Mouse (Mus musculus) frontal cortex, postnatal 25 days (tissue): ENCODE measurements at regions not wholly inside any gene's neighbourhood (a gene's known extent, or its start where the extent isn't known, plus 50 kb on each side); places are given as distances from the start of the nearest gene placed in this dataset.

Experiments
- DNase-seq, 2 experiments: peaks; one replicate each; pipeline ENCODE4 v3.0.0; 2022; ENCODE audit warnings: low spot score in 2 of 2

GRCm38 (mm10) chr13:112168468-112168867 is 119.8 kb upstream of the Ankrd55 start:
- no peak for DNase-seq

GRCm38 (mm10) chr13:112170872-112171271 is 117.4 kb upstream of the Ankrd55 start:
- DNase-seq = no peak

GRCm38 (mm10) chr13:112171940-112172715 is 116.1 kb upstream of the Ankrd55 start:
- DNase-seq = no peak

GRCm38 (mm10) chr13:112173973-112174372 is 114.3 kb upstream of the Ankrd55 start:
- DNase-seq = no peak

GRCm38 (mm10) chr13:112178031-112178430 is 110.2 kb upstream of the Ankrd55 start:
- no peak for DNase-seq

- no peak for DNase-seq
Measured at GRCm38 (mm10) chr13:112183996-112184395, 104.3 kb upstream of the Ankrd55 start.

GRCm38 (mm10) chr13:112185116-112185515 is 103.1 kb upstream of the Ankrd55 start:
- no peak for DNase-seq

GRCm38 (mm10) chr13:112187226-112187625 is 101.0 kb upstream of the Ankrd55 start:
- peak in 1 of 2 experiments; percentile 12 for DNase-seq

- DNase-seq = no peak
Measured at GRCm38 (mm10) chr13:112188313-112188712, 99.9 kb upstream of the Ankrd55 start.

- DNase-seq = no peak
Measured at GRCm38 (mm10) chr13:112188741-112189476, 99.3 kb upstream of the Ankrd55 start.

GRCm38 (mm10) chr13:112189605-112190004 is 98.6 kb upstream of the Ankrd55 start:
- no peak for DNase-seq

- no peak for DNase-seq
Measured at GRCm38 (mm10) chr13:112192192-112192905, 95.9 kb upstream of the Ankrd55 start.

- DNase-seq = no peak
Measured at GRCm38 (mm10) chr13:112193676-112194075, 94.6 kb upstream of the Ankrd55 start.

- DNase-seq = no peak
Measured at GRCm38 (mm10) chr13:112194991-112195390, 93.3 kb upstream of the Ankrd55 start.

GRCm38 (mm10) chr13:112196789-112197188 is 91.5 kb upstream of the Ankrd55 start:
- no peak for DNase-seq

- no peak for DNase-seq
Measured at GRCm38 (mm10) chr13:112203721-112204120, 84.5 kb upstream of the Ankrd55 start.

- DNase-seq = no peak
Measured at GRCm38 (mm10) chr13:112204204-112204603, 84.0 kb upstream of the Ankrd55 start.

- no peak for DNase-seq
Measured at GRCm38 (mm10) chr13:112204813-112205212, 83.4 kb upstream of the Ankrd55 start.

GRCm38 (mm10) chr13:112207617-112208235 is 80.5 kb upstream of the Ankrd55 start:
- no peak for DNase-seq

GRCm38 (mm10) chr13:112211841-112212240 is 76.4 kb upstream of the Ankrd55 start:
- DNase-seq = no peak

- DNase-seq = no peak
Measured at GRCm38 (mm10) chr13:112212391-112212790, 75.9 kb upstream of the Ankrd55 start.

- DNase-seq = no peak
Measured at GRCm38 (mm10) chr13:112213652-112214081, 74.6 kb upstream of the Ankrd55 start.
